Mouse (Mus musculus): ENCODE results near the gene Nppa. TPM values are rescaled to one million over a fixed set of nuclear protein-coding genes. Genes with fewer than 3 reads are reported as not detected.
"Not testable (repeated sequence)": the region's sequence is repeated elsewhere in the genome, so short reads cannot be mapped to it uniquely, and the experiment has no call there.

Gene Nppa
- polyA plus RNA-seq, 1 experiment from 2014 or later: 1.4 TPM

- under 1% methylated on average over 54 of the region's 54 CpGs for WGBS
- TF ChIP-seq CTCF (IDR thresholded peaks at IDR 0.05; ENCODE audit: low read depth): no peak; the same call in 1 of the 2 replicates
Measured at GRCm38 (mm10) chr4:148038600-148039253, 38.2 kb downstream of the Nppa start, which contains the start of the genes Clcn6 and Mthfr. Gene Clcn6 (minus strand): TSS chr4:148038821. Gene Mthfr (plus strand): TSS chr4:148039077.

GRCm38 (mm10) chr4:148039254-148040028 lies 38.9 kb downstream of the Nppa start:
- no peaks in the 10 kb centered on the region for H3K9me3 ChIP-seq (ENCODE audit: control insufficient read depth)
- H3K27me3 ChIP-seq (replicated peaks; ENCODE audit: control insufficient read depth, insufficient read depth, low read length): no peaks in the 10 kb centered on the region
- H3K27ac ChIP-seq (ENCODE audit: low read depth, low read length): peak overlapping the region; percentile 78
- peaks cover 15% of the 10 kb centered on the region; the same call in 1 of the 2 replicates for H3K4me1 ChIP-seq (replicated peaks; ENCODE audit: control insufficient read depth, insufficient read depth, low read length)
- no peak for TF ChIP-seq CTCF (IDR thresholded peaks at IDR 0.05; ENCODE audit: low read depth)
- H3K9ac ChIP-seq (ENCODE audit: low read depth, low read length): peak overlapping the region; percentile 70
- H3K4me2 ChIP-seq (replicated peaks; ENCODE audit: low read depth): peak overlapping the region; percentile 92
- ATAC-seq: peak; percentile 0; the same call in 1 of the 2 replicates
- WGBS: 14% methylated on average over 19 of the region's 19 CpGs
- H3K36me3 ChIP-seq (ENCODE audit: control insufficient read depth, insufficient read depth): peaks cover 7% of the 10 kb centered on the region; the same call in 1 of the 2 replicates
- peak overlapping the region; percentile 80 for H3K4me3 ChIP-seq (ENCODE audit: low read depth, low read length)

More at GRCm38 (mm10) chr4:148038600-148039253, 38.2 kb downstream of the Nppa start, which contains the start of the genes Clcn6 and Mthfr:
- peak; percentile 96 for ATAC-seq
- Histone ChIP-seq H3K9me3 (ENCODE audit: control insufficient read depth) (no peaks in the 10 kb centered on the region), H3K9ac (ENCODE audit: low read depth, low read length) (peak within 1 kb of the TSS; percentile 70), H3K4me2 (replicated peaks; ENCODE audit: low read depth) (peak within 1 kb of the TSS; percentile 92), H3K27ac (ENCODE audit: low read depth, low read length) (peak within 1 kb of the TSS; percentile 82), H3K36me3 (ENCODE audit: control insufficient read depth, insufficient read depth) (no peaks in the 10 kb centered on the region), H3K4me3 (ENCODE audit: low read depth, low read length) (peak within 1 kb of the TSS; percentile 80), H3K4me1 (replicated peaks; ENCODE audit: control insufficient read depth, insufficient read depth, low read length) (peaks cover 15% of the 10 kb centered on the region; the same call in 1 of the 2 replicates), H3K27me3 (replicated peaks; ENCODE audit: control insufficient read depth, insufficient read depth, low read length) (no peaks in the 10 kb centered on the region)

- TF ChIP-seq CTCF (IDR thresholded peaks at IDR 0.05; ENCODE audit: low read depth): no peak
- ATAC-seq: no peak
- Histone ChIP-seq H3K27ac (ENCODE audit: low read depth, low read length) (peak overlapping the region; percentile 43), H3K4me1 (replicated peaks; ENCODE audit: control insufficient read depth, insufficient read depth, low read length) (peaks cover 15% of the 10 kb centered on the region; the same call in 1 of the 2 replicates), H3K9ac (ENCODE audit: low read depth, low read length) (no peak overlapping the region), H3K27me3 (replicated peaks; ENCODE audit: control insufficient read depth, insufficient read depth, low read length) (no peaks in the 10 kb centered on the region), H3K4me3 (ENCODE audit: low read depth, low read length) (peak overlapping the region; percentile 80), H3K36me3 (ENCODE audit: control insufficient read depth, insufficient read depth) (peaks cover 12% of the 10 kb centered on the region), H3K9me3 (ENCODE audit: control insufficient read depth) (no peaks in the 10 kb centered on the region), H3K4me2 (replicated peaks; ENCODE audit: low read depth) (peak overlapping the region; percentile 92)
- 59% methylated on average over 15 of the region's 15 CpGs for WGBS
Measured at GRCm38 (mm10) chr4:148040029-148040830, 39.7 kb downstream of the Nppa start.

- Histone ChIP-seq H3K36me3 (ENCODE audit: control insufficient read depth, insufficient read depth) (peaks cover 19% of the 10 kb centered on the region), H3K9me3 (ENCODE audit: control insufficient read depth) (no peaks in the 10 kb centered on the region), H3K27me3 (replicated peaks; ENCODE audit: control insufficient read depth, insufficient read depth, low read length) (no peaks in the 10 kb centered on the region), H3K4me2 (replicated peaks; ENCODE audit: low read depth) (peak overlapping the region; percentile 92), H3K4me1 (replicated peaks; ENCODE audit: control insufficient read depth, insufficient read depth, low read length) (peaks cover 15% of the 10 kb centered on the region; the same call in 1 of the 2 replicates), H3K9ac (ENCODE audit: low read depth, low read length) (peak overlapping the region; percentile 40; the same call in 1 of the 2 replicates), H3K27ac (ENCODE audit: low read depth, low read length) (peak overlapping the region; percentile 62), H3K4me3 (ENCODE audit: low read depth, low read length) (peak overlapping the region; percentile 46)
- WGBS: under 1% methylated on average over 19 of the region's 19 CpGs
- peak; percentile 39 for ATAC-seq
- TF ChIP-seq CTCF (IDR thresholded peaks at IDR 0.05; ENCODE audit: low read depth): no peak
Measured at GRCm38 (mm10) chr4:148040933-148041610, 40.5 kb downstream of the Nppa start.

- Histone ChIP-seq H3K9me3 (ENCODE audit: control insufficient read depth) (no peaks in the 10 kb centered on the region), H3K4me2 (replicated peaks; ENCODE audit: low read depth) (peak overlapping the region; percentile 92), H3K4me1 (replicated peaks; ENCODE audit: control insufficient read depth, insufficient read depth, low read length) (peaks cover 15% of the 10 kb centered on the region; the same call in 1 of the 2 replicates), H3K27me3 (replicated peaks; ENCODE audit: control insufficient read depth, insufficient read depth, low read length) (no peaks in the 10 kb centered on the region), H3K36me3 (ENCODE audit: control insufficient read depth, insufficient read depth) (peaks cover 20% of the 10 kb centered on the region), H3K4me3 (ENCODE audit: low read depth, low read length) (peak overlapping the region; percentile 46), H3K27ac (ENCODE audit: low read depth, low read length) (peak overlapping the region; percentile 62; the same call in 1 of the 2 replicates), H3K9ac (ENCODE audit: low read depth, low read length) (peak overlapping the region; percentile 40; the same call in 1 of the 2 replicates)
- TF ChIP-seq CTCF (IDR thresholded peaks at IDR 0.05; ENCODE audit: low read depth): 0 out of 2 replicates have a peak, but pooled peaks have one; percentile 13
- no peak for ATAC-seq
- 9% methylated on average over 16 of the region's 16 CpGs for WGBS
Measured at GRCm38 (mm10) chr4:148041611-148042191, 41.2 kb downstream of the Nppa start.

- ATAC-seq; H3K27me3 ChIP-seq (replicated peaks; ENCODE audit: control insufficient read depth, insufficient read depth, low read length); H3K9ac ChIP-seq (ENCODE audit: low read depth, low read length); H3K27ac ChIP-seq (ENCODE audit: low read depth, low read length); H3K4me2 ChIP-seq (replicated peaks; ENCODE audit: low read depth); H3K9me3 ChIP-seq (ENCODE audit: control insufficient read depth); H3K4me3 ChIP-seq (ENCODE audit: low read depth, low read length): not testable (repeated sequence)
- WGBS: 85% methylated on average over 6 of the region's 8 CpGs
- Histone ChIP-seq H3K4me1 (replicated peaks; ENCODE audit: control insufficient read depth, insufficient read depth, low read length) (peaks cover 11% of the 10 kb centered on the region; the same call in 1 of the 2 replicates), H3K36me3 (ENCODE audit: control insufficient read depth, insufficient read depth) (peaks cover 26% of the 10 kb centered on the region)
Measured at GRCm38 (mm10) chr4:148043327-148043726, 42.8 kb downstream of the Nppa start.

Measured in intestine, postnatal 0 days (tissue).